Mouse (Mus musculus) testis, adult 2 months (tissue): Measurements from ENCODE around the gene Serpina3n. TPM values are rescaled to one million over a fixed set of nuclear protein-coding genes. Genes with fewer than 3 reads are reported as not detected.
"Not testable (repeated sequence)": the region's sequence is repeated elsewhere in the genome, so short reads cannot be mapped to it uniquely, and the experiment has no call there.

Experiments
- H3K27ac ChIP-seq: fragments of 200-500 bp; 2 replicates; pipeline ENCODE4 v1.5.1; 2012; ENCODE audit warnings: low read depth, low read length; ENCODE audit not compliant: control insufficient read depth, insufficient read depth
- H3K27me3 ChIP-seq: fragments of 200-500 bp; 2 replicates; pipeline ENCODE4 v1.6.1; 2012; ENCODE audit warnings: mild to moderate bottlenecking, low read length, moderate library complexity; ENCODE audit not compliant: control insufficient read depth, insufficient read depth
- H3K36me3 ChIP-seq: fragments of 200-500 bp; 2 replicates; pipeline ENCODE4 v1.6.1; 2012; ENCODE audit warnings: mild to moderate bottlenecking, low read length; ENCODE audit not compliant: control insufficient read depth, insufficient read depth
- H3K4me1 ChIP-seq: fragments of 200-500 bp; 2 replicates; pipeline ENCODE4 v1.6.1; 2012; ENCODE audit warnings: low read length; ENCODE audit not compliant: control insufficient read depth, insufficient read depth
- H3K4me3 ChIP-seq: fragments of 200-500 bp; 2 replicates; pipeline ENCODE4 v1.5.1; 2012; ENCODE audit warnings: low read depth, mild to moderate bottlenecking, low read length, moderate library complexity, mixed read lengths; ENCODE audit not compliant: control insufficient read depth
- CTCF ChIP-seq: fragments of 200-500 bp; IDR thresholded peaks from 2 replicates; pipeline ENCODE4 v1.5.1; 2012; ENCODE audit warnings: low read depth, mild to moderate bottlenecking, inconsistent platforms, low read length, moderate library complexity; ENCODE audit not compliant: control insufficient read depth, insufficient read depth, insufficient replicate concordance
- POLR2A ChIP-seq: fragments of 200-500 bp; IDR thresholded peaks from 2 replicates; pipeline ENCODE4 v1.6.1; 2012; ENCODE audit warnings: low read depth, mild to moderate bottlenecking, inconsistent platforms, low read length, moderate library complexity; ENCODE audit not compliant: control insufficient read depth
- polyA plus RNA-seq: library from polyadenylated mRNA; depleted of rRNA; stranded (reverse); fragments of >200 nt; gene quantifications from 2 replicates; pipeline ENCODE4 v1.2.3, GENCODE M21; 2012

The Serpina3n gene
- polyA plus RNA-seq, 1 experiment, result 4.4 TPM

GRCm38 (mm10) chr12:104388477-104388876 is 18.1 kb upstream of the Serpina3n start:
- no peaks in the 10 kb centered on the region for H3K36me3 ChIP-seq
- TF ChIP-seq CTCF (no peak), POLR2A (no peak)
- no peaks in the 10 kb centered on the region for H3K27me3 ChIP-seq

DNA sequence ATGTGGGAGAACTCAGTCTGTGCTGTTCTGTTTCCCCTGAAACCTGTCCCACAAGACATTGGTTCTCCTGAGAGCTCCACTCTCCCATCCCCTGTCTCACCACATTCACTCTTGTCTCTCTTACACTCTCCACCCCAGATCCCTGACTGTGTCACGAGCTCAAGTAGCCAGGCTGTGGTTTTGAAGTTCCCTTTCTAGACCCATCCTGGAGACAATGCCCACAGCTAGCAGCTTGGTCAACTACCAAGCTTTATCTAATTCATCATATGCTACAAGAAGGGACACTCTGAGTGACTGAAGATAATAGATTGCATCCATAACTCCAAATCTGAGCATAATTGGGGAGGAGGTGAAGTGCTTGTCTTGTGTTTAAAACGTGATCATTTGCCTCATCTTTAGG is 15.5 kb upstream of the Serpina3n start:
- not testable (repeated sequence) for H3K4me1 ChIP-seq, H3K36me3 ChIP-seq, H3K27me3 ChIP-seq, H3K4me3 ChIP-seq, H3K27ac ChIP-seq

More at GRCm38 (mm10) chr12:104388477-104388876, 18.1 kb upstream of the Serpina3n start:
- H3K4me3 ChIP-seq, result no peak overlapping the region
- H3K27ac ChIP-seq, result no peak overlapping the region
- no peaks in the 10 kb centered on the region for H3K4me1 ChIP-seq

GRCm38 (mm10) chr12:104403968-104404367 is 2.6 kb upstream of the Serpina3n start:
- H3K27me3 ChIP-seq, result no peaks in the 10 kb centered on the region
- TF ChIP-seq POLR2A (no peak), CTCF (no peak)
- no peaks in the 10 kb centered on the region for H3K36me3 ChIP-seq
- no peak overlapping the region for H3K27ac ChIP-seq
- no peaks in the 10 kb centered on the region for H3K4me1 ChIP-seq
- no peak overlapping the region for H3K4me3 ChIP-seq

DNA sequence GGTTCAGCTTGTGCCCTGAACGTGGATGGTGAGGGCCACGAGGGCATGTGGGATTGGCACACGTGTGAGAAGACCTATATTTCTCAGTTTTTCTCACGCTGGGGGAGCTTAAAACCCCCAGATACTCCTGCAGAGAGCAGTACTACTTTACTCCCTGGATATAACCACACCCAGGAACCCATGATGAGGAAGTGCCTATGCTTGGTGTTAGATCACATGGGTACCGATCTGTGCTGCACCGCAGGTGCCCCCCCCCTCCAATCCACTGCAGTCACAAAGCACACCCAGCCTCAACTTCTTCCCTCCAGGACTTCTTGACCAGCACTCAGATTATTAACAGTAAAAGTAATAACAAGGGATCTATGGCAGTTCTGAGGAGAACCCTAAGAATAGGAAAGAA is 6.0 kb downstream of the Serpina3n start:
- no peak overlapping the region for H3K4me3 ChIP-seq
- no peaks in the 10 kb centered on the region for H3K36me3 ChIP-seq
- no peak for TF ChIP-seq CTCF
- TF ChIP-seq POLR2A, result no peak
- no peaks in the 10 kb centered on the region for H3K4me1 ChIP-seq
- no peaks in the 10 kb centered on the region for H3K27me3 ChIP-seq
- H3K27ac ChIP-seq, result no peak overlapping the region

DNA sequence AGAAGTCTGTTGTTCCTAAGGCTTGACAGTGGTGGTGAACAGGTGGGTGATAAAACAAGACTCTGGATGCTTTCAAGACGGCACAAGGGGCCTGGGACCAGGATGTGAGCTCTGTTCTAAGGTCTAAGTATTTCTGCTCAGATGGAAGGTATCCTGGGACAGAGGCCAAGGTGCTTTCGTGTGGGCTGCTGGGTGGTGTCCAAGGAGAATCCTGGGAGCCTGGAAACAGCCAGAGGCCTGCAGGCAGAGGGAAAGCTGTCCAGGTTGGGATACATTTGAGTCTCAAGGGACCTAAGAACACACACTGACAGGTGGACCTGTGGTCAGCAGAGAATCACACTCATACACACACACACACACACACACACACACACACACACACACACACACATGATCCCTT is 8.0 kb downstream of the Serpina3n start:
- Histone ChIP-seq H3K36me3 (no peaks in the 10 kb centered on the region), H3K27me3 (no peaks in the 10 kb centered on the region), H3K4me1 (no peaks in the 10 kb centered on the region; the same call in 1 of the 2 replicates), H3K4me3 (no peak overlapping the region), H3K27ac (no peak overlapping the region)
- TF ChIP-seq CTCF (no peak), POLR2A (no peak)

GRCm38 (mm10) chr12:104415625-104416315 is 9.2 kb downstream of the Serpina3n start:
- Histone ChIP-seq H3K4me3 (no peak overlapping the region), H3K27me3 (no peaks in the 10 kb centered on the region), H3K4me1 (no peaks in the 10 kb centered on the region; the same call in 1 of the 2 replicates), H3K36me3 (no peaks in the 10 kb centered on the region), H3K27ac (no peak overlapping the region)
- TF ChIP-seq CTCF, result no peak
- no peak for TF ChIP-seq POLR2A

DNA sequence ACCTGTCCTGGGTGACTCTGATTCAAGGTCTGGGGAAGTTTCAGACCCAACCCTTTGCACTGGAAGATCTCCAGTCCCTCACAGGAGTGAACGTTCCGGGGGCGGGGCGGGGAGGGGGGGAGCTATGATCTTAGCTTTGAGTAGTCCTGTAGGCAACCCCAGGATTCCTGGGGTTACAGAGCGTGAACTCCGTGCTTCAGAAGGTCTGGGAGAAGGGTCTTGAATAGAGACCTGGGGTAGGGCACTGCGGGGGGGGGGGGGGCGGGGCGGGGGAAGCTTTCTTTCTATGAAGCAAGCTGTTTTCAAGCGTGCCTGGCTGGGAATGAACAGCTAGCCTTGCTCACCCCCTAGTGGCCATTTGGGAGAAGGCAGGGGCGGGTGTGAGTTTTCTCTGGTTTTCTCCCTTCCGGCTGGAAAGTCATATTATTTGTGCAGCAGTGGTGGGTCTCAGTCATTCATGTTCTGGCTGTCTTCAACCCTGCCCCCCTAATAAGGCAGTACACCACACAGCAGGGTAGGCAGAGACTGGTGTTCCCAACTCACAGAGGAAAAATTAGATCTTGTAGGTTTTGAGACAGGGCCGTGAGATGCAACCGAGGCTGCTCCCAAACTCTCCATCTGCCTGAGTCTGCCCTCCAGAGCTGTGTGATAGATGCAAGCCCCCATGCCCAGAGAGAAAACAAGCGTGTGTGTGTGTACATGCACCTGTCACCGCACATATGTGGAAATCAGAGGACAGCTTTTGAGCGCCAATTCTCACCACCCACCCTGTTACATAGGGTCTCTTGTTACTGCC is 12.0 kb downstream of the Serpina3n start:
- H3K36me3 ChIP-seq, result no peaks in the 10 kb centered on the region
- no peaks in the 10 kb centered on the region for H3K27me3 ChIP-seq
- no peak overlapping the region; the same call in 1 of the 2 replicates for H3K4me3 ChIP-seq
- H3K4me1 ChIP-seq, result peaks cover 2% of the 10 kb centered on the region
- TF ChIP-seq CTCF (peak; percentile 78), POLR2A (no peak)
- H3K27ac ChIP-seq, result no peak overlapping the region

DNA sequence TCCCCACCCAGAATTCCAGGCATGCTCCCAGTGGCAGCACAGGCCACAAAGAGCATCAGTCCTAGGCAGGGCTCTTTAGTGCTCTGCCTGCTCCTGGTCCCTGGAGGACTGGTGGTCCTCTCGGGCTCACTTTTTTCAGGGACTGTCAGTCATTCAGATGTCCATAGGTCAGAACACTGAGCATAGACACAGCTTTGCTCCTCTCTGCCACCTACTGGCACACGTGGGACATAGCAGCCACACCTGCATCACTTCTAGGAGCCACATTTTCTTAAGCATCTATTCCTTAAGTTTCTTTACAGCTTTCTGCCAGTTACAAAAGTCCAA is 12.6 kb downstream of the Serpina3n start:
- H3K27ac ChIP-seq, result no peak overlapping the region
- no peak overlapping the region for H3K4me3 ChIP-seq
- TF ChIP-seq POLR2A (no peak), CTCF (peak; percentile 89; the same call in 1 of the 2 replicates)
- H3K27me3 ChIP-seq, result no peaks in the 10 kb centered on the region
- peaks cover 4% of the 10 kb centered on the region for H3K4me1 ChIP-seq
- no peaks in the 10 kb centered on the region for H3K36me3 ChIP-seq
